ENCODE assay signal across 8 mouse cellular contexts in the genomic region with DNA sequence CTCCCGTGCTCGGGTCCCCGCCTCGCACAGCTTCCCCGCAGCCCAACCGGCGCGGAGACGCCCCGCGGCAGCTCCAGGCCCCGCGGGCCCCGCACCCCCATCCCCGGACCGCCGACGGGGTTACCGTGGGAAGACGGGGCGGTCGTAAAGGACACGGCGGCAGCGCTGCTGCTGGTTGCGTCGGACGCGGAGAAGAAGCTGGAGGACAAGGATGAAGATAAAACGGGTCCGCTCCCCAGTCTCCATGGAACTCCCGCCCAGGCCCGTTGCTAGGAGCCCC. TPM values are rescaled to one million over a fixed set of nuclear protein-coding genes. Genes with fewer than 3 reads are reported as not detected.
DNase-seq lines count a peak whose midpoint lies in the region; ATAC-seq lines count a peak whose summit lies in the region.

No protein-coding gene starts in this region.

- no peaks in the 10 kb centered on the region for H3K9me3 ChIP-seq in forebrain, embryonic 14.5 days (replicated peaks; ENCODE audit: control insufficient read depth, low read length)
- no peaks in the 10 kb centered on the region for H3K9me3 ChIP-seq in liver, embryonic 16.5 days (replicated peaks; ENCODE audit: control insufficient read depth, low read length)

- peak; percentile 54 for DNase-seq in gastrocnemius, postnatal 10 days
- DNase-seq in gastrocnemius, postnatal 14 days, result no peak
- no peak for DNase-seq in forebrain, embryonic 14.5 days (ENCODE audit: low spot score)
- no peak for DNase-seq in embryo, embryonic 10.5 days (ENCODE audit: low spot score)
- no peak for DNase-seq in thymus, postnatal 14 days
- DNase-seq in adrenal gland, adult 2 months, result no peak

- peak; percentile 33 for ATAC-seq in CD4-positive, CD25-positive, alpha-beta regulatory T cell, adult 4 months
- ATAC-seq in forebrain, embryonic 14.5 days, result no peak; the same call in 1 of the 2 replicates
- ATAC-seq in liver, embryonic 16.5 days (ENCODE audit: low read depth), result no peak

- peaks cover 30% of the 10 kb centered on the region for H3K4me1 ChIP-seq in forebrain, embryonic 14.5 days (ENCODE audit: control insufficient read depth, insufficient read depth, low read length)
- peaks cover 22% of the 10 kb centered on the region for H3K4me1 ChIP-seq in liver, embryonic 16.5 days (ENCODE audit: control insufficient read depth, low read depth, low read length)

- peak overlapping the region; percentile 99 for H3K4me3 ChIP-seq in forebrain, embryonic 14.5 days (ENCODE audit: low read depth, low read length)
- H3K4me3 ChIP-seq in liver, embryonic 16.5 days (ENCODE audit: low read depth, low read length), result peak overlapping the region; percentile 99

- no peaks in the 10 kb centered on the region for H3K27me3 ChIP-seq in forebrain, embryonic 14.5 days (replicated peaks; ENCODE audit: control insufficient read depth, insufficient read depth, low read length)
- H3K27me3 ChIP-seq in liver, embryonic 16.5 days (ENCODE audit: control insufficient read depth, insufficient read depth, low read depth, low read length), result no peaks in the 10 kb centered on the region

- H3K36me3 ChIP-seq in forebrain, embryonic 14.5 days (ENCODE audit: control insufficient read depth, insufficient read depth, low read length), result no peaks in the 10 kb centered on the region
- H3K36me3 ChIP-seq in liver, embryonic 16.5 days (ENCODE audit: control insufficient read depth, insufficient read depth), result no peaks in the 10 kb centered on the region

- peak overlapping the region; percentile 92 for H3K27ac ChIP-seq in forebrain, embryonic 14.5 days (ENCODE audit: low read depth, low read length)
- peak overlapping the region; percentile 86 for H3K27ac ChIP-seq in liver, embryonic 16.5 days (ENCODE audit: low read length)

- under 1% methylated on average over 32 of the region's 33 CpGs for WGBS in forebrain, embryonic 14.5 days
- WGBS in liver, embryonic 16.5 days (ENCODE audit: insufficient replicate concordance), result under 1% methylated on average over 28 of the region's 33 CpGs

- intact Hi-C loops in gastrocnemius, postnatal 14 days (cut with DNase I; ENCODE audit: low total_unique reads), result no loop called here

- peak overlapping the region; percentile 99 for H3K9ac ChIP-seq in forebrain, embryonic 14.5 days (ENCODE audit: low read length)
- peak overlapping the region; percentile 92 for H3K9ac ChIP-seq in liver, embryonic 16.5 days (ENCODE audit: low read depth, low read length)

- peak overlapping the region; percentile 66 for H3K4me2 ChIP-seq in forebrain, embryonic 14.5 days (ENCODE audit: low read length)
- H3K4me2 ChIP-seq in liver, embryonic 16.5 days (ENCODE audit: low read depth, low read length), result peak overlapping the region; percentile 93

RNA-seq across cellular contexts. Expression of a gene that starts 0.8 kb away (rescaled TPM):
- total RNA-seq in gastrocnemius, postnatal 10 days (2021), result 10 to 100 TPM; 24.2 to 31.1 TPM
- total RNA-seq in gastrocnemius, postnatal 14 days (2021), result 10 to 100 TPM; 17.6 to 20.4 TPM
- 10 to 100 TPM; 58.0 to 67.6 TPM for polyA plus RNA-seq in CD4-positive, CD25-positive, alpha-beta regulatory T cell, adult 4 months (2017; shearing (Covaris generic))
- 108 and 121 TPM in 2 replicates for polyA plus RNA-seq in forebrain, embryonic 14.5 days (2014; fragmentation: Nextera tagmentation; extraction: Ambion mirVana)
- polyA plus RNA-seq in liver, embryonic 16.5 days (2015; fragmentation: Nextera tagmentation; extraction: Ambion mirVana), result 16.1 and 17.9 TPM in 2 replicates
- total RNA-seq in adrenal gland, adult 2 months (2021), result 10 to 100 TPM; 24.9 to 37.9 TPM
- polyA plus RNA-seq in adrenal gland, adult 2 months (2012; rRNA removed), result 34.3 and 36.3 TPM in 2 replicates
